Mouse (Mus musculus): ENCODE results near the gene Cidec. TPM values are rescaled to one million over a fixed set of nuclear protein-coding genes. Genes with fewer than 3 reads are reported as not detected.
A peak's percentile ranks its signal among the peaks of the same experiment; 100 is the strongest.

The Cidec gene
- total RNA-seq, 2 experiments from 2014 or later, result 3.7 to 14.3 TPM

- peak in 1 of 2 experiments; percentile 18 for DNase-seq
- intact Hi-C loops (cut with DNase I), result no loop called here
Observed at GRCm38 (mm10) chr6:113418441-113419198, 16.9 kb downstream of the Cidec start.

DNA sequence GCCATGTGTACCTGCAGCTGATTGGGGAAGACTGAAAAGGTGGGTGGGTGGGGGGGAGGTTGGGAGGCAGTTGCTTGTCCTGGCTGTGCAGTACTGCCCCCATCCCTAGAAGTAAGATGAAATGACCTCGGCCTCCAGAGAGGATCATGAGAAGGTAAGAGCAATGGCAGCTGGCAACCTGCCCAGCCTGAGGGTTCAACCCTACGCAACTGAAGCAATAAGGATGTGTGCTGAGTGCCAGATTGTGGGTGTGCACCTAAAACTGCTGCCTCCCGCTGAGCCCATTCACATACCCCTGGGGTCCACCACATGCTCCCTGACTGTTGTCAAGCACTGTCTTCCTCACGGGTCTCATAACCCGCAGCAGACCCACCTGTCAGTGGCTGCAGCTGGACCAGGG lies 19.1 kb downstream of the Cidec start:
- DNase-seq, result no peak
- intact Hi-C loops (cut with DNase I), result no loop called here

DNA sequence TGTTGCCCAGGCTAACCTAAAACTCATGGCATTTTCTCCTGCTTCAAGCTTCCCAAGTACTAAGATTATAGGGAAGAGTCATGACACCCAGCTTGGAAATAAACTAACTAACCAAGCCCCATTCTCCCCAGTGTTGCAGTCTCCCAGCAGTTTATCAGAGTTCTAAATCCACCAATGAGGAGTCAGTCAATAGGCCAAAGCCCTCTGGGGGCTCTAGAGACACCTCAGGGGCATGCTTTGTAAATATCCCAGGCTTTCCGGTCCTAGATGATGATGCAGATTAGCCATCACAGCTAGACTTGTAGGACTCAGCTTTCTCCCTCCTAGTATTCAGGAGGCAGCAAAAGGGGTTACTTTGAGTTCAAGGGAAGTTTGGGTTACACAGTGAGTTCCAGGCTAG lies 25.6 kb downstream of the Cidec start:
- no peak for DNase-seq
- intact Hi-C loops (cut with DNase I), result no loop called here

- intact Hi-C loops (cut with DNase I), result no loop called here
- no peak for DNase-seq
Observed at GRCm38 (mm10) chr6:113406683-113407082, 28.9 kb downstream of the Cidec start.

DNA sequence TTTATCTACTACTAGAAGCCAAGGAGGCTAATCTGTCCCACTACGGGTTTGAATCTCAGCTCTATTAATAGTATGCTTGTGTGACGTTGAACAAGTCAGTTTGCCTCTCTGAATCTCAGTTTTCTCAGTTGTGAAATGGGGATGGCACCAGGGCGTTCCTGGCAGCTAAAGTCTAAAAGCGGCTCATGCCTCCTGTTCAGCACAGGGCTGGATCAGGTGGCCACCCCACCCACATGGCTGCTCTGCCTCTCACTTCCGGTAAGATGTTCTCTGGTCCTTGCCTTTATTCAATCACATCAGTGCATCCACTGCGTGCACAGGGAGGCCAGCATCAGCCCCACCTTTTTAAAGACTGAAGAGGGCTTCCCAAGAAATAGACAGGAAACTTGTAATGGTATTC lies 30.1 kb downstream of the Cidec start:
- no peak for DNase-seq
- intact Hi-C loops (cut with DNase I), result no loop called here

DNA sequence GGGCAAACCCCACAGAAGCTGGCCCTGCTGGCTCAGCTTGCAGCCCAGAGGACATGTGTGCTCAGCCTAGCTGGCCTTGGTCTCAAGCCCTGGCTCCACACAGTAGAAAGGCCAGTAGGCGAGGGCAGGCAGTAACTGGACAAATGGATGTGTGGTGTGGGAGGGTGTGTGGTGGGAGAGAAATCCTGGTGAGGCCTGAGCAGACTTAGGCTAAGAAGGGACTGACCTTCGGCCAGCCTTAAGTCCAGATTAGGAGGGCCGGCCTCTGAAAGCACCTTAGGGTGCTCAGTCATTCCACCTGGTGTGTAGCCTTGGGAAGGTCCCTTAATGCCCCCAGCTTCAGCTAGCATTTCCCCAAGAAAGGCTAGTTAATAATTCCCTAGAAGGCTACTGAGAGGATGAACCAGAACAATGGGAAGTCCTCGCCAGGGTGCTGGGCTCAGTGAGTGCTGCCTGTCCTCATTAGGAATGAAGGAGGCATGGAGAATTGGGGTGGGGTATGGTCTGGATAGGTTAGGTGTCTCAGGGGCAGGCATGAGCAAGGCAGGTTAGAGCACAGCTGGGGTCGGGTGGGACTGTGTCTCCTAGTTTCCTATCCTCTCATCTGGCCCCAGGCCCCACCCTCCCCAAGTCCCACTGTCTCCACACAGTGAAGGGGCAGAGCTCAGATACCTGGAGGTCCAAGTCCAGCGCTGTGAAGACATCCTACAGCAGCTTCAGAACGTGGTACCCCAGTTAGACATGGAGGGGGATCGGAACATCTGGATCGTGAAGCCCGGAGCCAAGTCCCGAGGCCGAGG lies 30.7 kb downstream of the Cidec start:
- intact Hi-C loops (cut with DNase I), result no loop called here
- no peak for DNase-seq

- no peak for DNase-seq
- intact Hi-C loops (cut with DNase I), result no loop called here
Observed at GRCm38 (mm10) chr6:113402094-113402493, 33.5 kb downstream of the Cidec start.

DNA sequence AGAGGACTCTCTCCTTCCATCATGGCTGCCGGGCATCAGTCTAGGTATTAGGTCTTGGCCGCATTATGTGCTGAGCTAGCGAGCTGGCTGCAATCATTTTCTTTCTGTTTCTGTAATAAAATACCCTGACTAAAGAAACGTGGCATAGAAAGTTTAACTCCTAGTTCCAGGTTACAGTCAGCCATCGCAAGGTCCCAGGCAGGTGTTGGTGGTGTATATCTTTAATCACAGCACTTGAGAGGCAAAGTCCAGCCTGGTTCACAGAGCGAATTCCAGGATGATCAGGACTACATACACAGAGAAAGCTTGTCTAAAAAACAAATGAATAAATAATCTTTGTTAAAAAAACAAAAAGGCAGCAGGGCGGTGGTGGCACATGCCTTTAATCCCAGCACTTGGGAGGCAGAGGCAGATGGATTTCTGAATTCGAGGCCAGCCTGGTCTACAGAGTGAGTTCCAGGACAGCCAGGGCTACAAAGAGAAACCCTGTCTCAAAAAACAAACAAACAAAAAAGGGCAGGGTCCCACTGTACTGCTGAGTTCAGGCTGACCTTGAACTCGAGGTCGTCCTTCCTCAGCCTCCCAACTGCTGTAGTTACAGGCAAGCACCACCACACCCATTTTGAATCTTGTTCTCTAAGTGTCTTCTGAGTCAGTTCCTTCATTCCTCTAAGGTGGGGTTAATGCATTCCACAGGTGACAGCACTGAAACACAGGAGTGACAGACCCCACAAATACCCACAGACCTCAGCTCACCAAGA lies 39.1 kb downstream of the Cidec start:
- no peak for DNase-seq
- intact Hi-C loops (cut with DNase I), result no loop called here

DNA sequence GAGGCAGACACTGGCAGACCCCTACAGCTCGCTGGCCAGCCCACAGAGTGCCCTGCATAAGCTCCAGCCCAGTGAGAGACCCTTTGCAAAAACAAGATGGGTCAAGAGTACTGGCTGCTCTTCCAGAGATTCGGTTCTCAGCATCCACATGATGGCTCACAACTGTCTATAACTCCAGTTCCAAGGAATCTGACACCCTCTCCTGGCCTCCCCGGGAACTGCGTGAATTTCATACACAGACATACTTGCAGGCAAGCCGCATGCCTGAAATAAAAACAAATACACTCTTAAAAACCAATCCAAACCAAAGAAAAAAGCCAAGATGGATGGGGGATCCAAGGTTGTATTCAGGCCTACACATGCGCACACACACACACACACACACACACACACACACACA lies 40.1 kb downstream of the Cidec start:
- no peak for DNase-seq
- intact Hi-C loops (cut with DNase I), result no loop called here

DNA sequence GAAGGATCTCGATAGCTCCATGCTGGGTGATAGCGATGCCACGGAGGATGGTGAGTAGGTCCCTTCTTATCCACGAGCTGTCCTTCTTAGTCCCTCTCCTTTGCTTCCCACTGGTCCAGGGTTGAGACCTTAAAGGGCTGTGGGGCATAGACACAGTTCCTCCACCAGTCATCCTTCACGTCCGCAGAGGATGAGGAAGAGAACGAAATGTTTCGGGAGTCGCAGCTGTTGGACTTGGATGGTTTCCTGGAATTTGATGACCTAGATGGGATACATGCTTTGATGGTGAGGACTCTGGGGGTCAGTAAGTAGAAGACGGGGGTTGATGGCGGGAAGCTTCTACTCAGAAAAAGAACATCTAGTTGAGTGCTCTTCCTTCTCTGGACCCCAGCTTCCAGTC lies 40.7 kb downstream of the Cidec start:
- no peak for DNase-seq
- intact Hi-C loops (cut with DNase I), result no loop called here

DNA sequence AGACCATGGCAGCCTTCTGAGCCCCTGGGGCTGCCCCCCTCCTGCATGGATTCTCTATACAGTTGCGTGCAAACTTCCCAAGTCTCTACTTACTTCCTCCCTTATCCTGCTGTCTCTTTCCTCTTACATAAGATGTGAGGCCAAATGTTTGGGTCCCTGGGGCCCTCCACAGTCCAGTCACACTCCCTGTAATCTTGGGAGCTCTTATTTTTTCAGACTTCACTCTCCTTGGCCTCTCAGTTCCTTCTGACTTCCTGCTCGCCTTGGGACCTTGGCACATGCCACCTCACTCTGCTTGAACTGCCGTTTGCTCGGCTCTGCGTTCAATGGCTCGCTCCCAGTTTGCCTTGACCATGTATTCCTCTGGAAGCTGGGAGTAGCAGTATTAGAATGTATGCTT lies 41.6 kb downstream of the Cidec start:
- no peak for DNase-seq
- intact Hi-C loops (cut with DNase I), result no loop called here

GRCm38 (mm10) chr6:113392387-113393071 lies 43.0 kb downstream of the Cidec start:
- peak in 1 of 2 experiments; percentile 38 for DNase-seq
- intact Hi-C loops (cut with DNase I), result no loop called here

DNA sequence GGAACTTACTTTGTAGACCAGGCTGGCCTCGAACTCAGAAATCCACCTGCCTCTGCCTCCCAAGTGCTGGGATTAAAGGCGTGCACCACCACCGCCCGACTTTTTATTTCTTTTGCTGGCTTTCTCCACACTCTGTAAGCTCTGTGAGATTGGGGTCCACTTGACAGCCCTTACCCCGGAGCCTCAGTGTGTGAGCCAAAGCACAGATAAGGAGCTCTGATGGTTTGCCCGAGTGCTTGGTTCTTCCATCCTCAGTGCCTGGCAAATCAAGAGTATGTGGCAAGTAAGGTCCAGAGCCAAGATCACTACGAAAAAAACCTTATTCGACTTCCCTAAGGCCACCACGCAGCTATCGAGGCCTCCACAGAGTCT lies 43.6 kb downstream of the Cidec start:
- intact Hi-C loops (cut with DNase I), result no loop called here
- DNase-seq, result no peak

DNA sequence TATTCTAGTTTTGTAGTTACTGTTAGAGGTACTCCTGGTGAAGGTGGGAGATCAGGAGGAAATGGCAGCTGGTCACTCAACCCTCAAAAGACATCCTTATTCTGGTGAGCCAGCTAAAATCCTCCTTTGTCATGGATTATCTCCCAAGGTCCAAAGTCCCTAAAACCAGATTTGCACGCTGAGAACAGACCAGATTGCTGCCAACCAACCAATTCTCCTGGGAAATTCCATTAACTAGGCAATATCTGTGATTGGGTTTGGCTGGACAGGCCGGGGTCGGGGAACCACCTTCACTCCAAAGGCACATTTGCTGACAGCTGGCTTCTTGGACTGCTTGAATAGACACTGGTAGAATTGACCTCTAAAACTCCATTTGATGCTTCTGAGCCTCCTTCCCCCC lies 44.8 kb downstream of the Cidec start:
- DNase-seq, result no peak
- intact Hi-C loops (cut with DNase I), result no loop called here

GRCm38 (mm10) chr6:113388960-113389359 lies 46.6 kb downstream of the Cidec start, which contains the start of gene Ttll3:
Gene Ttll3, plus strand, starts transcription at chr6:113389260.
- DNase-seq, result no peak
- intact Hi-C loops (cut with DNase I), result no loop called here

GRCm38 (mm10) chr6:113386025-113386424 lies 49.5 kb downstream of the Cidec start:
- intact Hi-C loops (cut with DNase I), result no loop called here
- no peak for DNase-seq

GRCm38 (mm10) chr6:113385160-113385714 lies 50.3 kb downstream of the Cidec start:
- no peak for DNase-seq
- intact Hi-C loops (cut with DNase I), result no loop called here

DNA sequence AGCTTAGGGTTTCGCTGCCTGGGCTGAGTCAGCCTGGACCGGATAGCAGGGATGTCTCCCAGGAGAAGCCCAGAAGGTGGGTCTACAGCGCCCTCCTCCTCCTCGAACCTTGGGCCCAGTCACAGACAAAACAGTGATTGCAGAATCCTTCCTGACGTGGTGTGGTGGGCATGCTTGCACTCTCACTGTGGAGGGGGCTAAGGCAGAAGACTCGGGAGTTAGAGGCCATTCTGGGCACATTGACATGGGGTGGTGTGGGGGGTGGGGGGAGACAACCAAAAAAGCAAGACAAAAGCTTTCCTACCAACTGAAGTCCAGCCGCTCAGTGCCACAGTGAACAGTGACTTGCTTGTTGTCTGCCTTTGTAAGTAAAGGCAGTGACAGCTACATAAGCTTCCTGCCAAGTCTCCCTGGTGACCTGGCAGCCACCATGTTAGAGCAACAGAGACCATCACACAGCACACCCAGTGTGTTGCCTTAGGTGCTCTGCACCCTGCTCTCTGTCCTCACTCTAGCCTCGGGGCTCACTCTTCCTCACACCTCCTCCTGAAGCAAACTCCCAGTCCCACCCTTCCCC lies 51.1 kb downstream of the Cidec start:
- DNase-seq, result no peak
- intact Hi-C loops (cut with DNase I), result no loop called here

- intact Hi-C loops (cut with DNase I), result no loop called here
Observed at GRCm38 (mm10) chr6:113380480-113380879, 55.1 kb downstream of the Cidec start.

DNA sequence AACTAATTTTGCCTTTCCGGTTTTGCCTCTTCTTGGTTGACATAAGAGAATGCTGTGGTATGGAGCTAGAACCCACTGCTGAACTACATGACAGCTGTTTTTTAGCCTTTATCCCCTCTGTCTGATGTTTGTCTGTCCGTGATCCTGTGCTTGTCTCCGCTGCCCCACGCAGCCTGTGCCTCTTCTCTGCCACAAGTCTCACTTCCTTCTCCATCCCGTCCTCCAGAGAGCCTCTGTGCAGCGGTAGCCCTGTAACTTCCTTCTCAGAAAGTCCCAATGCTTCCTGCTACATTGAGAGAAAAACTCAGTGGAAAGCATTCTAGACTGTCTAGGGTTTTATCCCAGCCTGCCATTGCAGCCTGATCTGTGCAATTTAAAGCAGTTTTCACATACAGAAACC lies 56.3 kb downstream of the Cidec start:
- intact Hi-C loops (cut with DNase I), result no loop called here
- no peak for DNase-seq

More at GRCm38 (mm10) chr6:113380480-113380879, 55.1 kb downstream of the Cidec start:
- no peak for DNase-seq
